Mouse (Mus musculus): Measurements from ENCODE around the gene Tjp2. TPM values are rescaled to one million over a fixed set of nuclear protein-coding genes. Genes with fewer than 3 reads are reported as not detected.

Tjp2 gene
- polyA plus RNA-seq, 2 experiments, result 12.1 to 14.9 TPM

DNA sequence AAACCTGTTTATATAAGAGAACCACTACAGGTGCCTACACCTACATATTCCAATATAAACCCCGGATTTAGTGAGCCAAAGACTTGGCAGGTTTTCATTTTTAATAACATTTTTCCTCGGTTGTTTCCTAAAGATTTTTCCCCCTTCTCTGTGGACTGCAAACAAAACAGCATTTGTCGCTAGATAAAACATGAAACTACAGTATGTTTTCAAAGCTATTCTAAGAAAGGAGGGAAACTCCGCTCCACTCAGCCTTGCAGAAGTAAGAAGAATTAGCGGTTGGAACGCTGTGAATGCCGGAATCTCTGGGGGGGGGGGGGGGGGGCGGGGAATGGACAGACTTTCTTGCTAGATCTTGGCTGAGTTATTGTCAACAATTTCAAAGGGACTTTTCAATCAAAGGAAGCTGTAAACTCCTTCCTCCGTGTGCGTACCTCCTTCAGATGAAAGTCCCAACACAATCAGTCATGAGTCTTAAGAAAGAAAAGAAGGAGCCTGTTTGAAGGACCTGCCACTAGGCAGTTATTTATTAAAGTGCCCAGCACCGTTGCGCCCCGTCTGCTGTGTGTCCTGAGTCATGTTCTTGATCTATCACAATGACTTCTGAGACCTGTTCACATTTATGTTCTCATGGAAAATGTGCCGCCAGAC lies 3.9 kb downstream of the Tjp2 start:
- no peaks in the 10 kb centered on the region for H3K9me3 ChIP-seq (ENCODE audit: control insufficient read depth, low read length)
- no peak for TF ChIP-seq POLR2A (IDR thresholded peaks at IDR 0.05; ENCODE audit: borderline replicate concordance, extremely low read depth, insufficient read depth, insufficient read length)
- 23% methylated on average over 14 of the region's 14 CpGs for WGBS
- H3K4me3 ChIP-seq (replicated peaks; ENCODE audit: low read length), result no peak overlapping the region
- no peak overlapping the region for H3K4me2 ChIP-seq (replicated peaks; ENCODE audit: low read depth, low read length, severe bottlenecking)
- no peak for DNase-seq (ENCODE audit: low spot score)
- no peak for ATAC-seq (ENCODE audit: low FRiP score, low read depth)
- H3K27ac ChIP-seq (replicated peaks; ENCODE audit: low read depth, low read length), result no peak overlapping the region
- H3K27me3 ChIP-seq (ENCODE audit: control insufficient read depth, insufficient read depth, low read length), result peaks cover 22% of the 10 kb centered on the region
- peaks cover 9% of the 10 kb centered on the region for H3K4me1 ChIP-seq (ENCODE audit: control insufficient read depth, insufficient read depth, low read length)
- no peaks in the 10 kb centered on the region for H3K36me3 ChIP-seq (ENCODE audit: control insufficient read depth, insufficient read depth, low read length)
- no peak overlapping the region for H3K9ac ChIP-seq (ENCODE audit: low read depth, low read length, severe bottlenecking)

DNA sequence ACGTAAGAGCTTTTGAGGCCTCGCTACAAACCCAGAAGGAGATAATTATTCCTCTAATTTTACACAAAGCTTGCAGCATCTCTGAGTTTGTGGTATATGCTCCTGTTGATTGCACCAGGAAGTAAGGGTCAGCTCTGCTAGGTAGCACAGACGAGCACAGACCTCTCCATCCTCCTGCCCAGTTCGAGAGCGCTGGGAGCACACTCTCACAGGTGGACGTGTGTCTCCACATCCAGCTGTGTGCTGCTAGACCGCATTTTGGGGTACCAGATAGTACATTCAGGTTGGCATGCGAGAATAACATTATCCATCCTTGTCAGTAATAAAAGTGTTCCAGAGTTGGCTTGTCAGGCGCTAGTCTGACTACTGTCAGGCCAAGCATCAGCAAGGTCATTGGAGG lies 5.8 kb downstream of the Tjp2 start:
- H3K4me2 ChIP-seq (replicated peaks; ENCODE audit: low read depth, low read length, severe bottlenecking), result no peak overlapping the region
- no peaks in the 10 kb centered on the region for H3K36me3 ChIP-seq (ENCODE audit: control insufficient read depth, insufficient read depth, low read length)
- ATAC-seq (ENCODE audit: low FRiP score, low read depth) (no peak), DNase-seq (ENCODE audit: low spot score) (no peak)
- H3K27ac ChIP-seq (replicated peaks; ENCODE audit: low read depth, low read length), result no peak overlapping the region
- WGBS, result 55% methylated on average over 9 of the region's 9 CpGs
- peaks cover 7% of the 10 kb centered on the region for H3K4me1 ChIP-seq (ENCODE audit: control insufficient read depth, insufficient read depth, low read length)
- H3K4me3 ChIP-seq (replicated peaks; ENCODE audit: low read length), result no peak overlapping the region
- peaks cover 9% of the 10 kb centered on the region; the same call in 1 of the 2 replicates for H3K27me3 ChIP-seq (ENCODE audit: control insufficient read depth, insufficient read depth, low read length)
- no peak for TF ChIP-seq POLR2A (IDR thresholded peaks at IDR 0.05; ENCODE audit: borderline replicate concordance, extremely low read depth, insufficient read depth, insufficient read length)
- H3K9me3 ChIP-seq (ENCODE audit: control insufficient read depth, low read length), result no peaks in the 10 kb centered on the region
- no peak overlapping the region for H3K9ac ChIP-seq (ENCODE audit: low read depth, low read length, severe bottlenecking)

DNA sequence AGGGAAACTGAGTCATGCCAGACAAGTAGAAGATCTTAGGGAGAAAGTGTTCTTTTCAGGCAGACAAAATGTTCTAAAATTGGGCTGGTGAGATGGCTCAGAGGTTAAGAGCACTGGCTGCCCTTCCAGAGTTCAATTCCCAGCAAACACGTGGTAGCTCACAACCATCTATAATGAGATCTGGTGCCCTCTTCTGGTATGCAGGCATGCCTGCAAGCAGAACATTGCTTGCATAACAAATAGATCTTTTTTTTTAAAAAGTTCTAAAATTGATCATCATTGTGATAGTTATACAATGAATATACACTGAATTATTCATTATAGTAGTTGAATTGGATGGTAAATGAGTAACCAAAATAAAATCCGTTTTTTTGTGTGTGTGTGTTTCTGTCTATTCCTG lies 6.5 kb downstream of the Tjp2 start:
- no peak overlapping the region for H3K9ac ChIP-seq (ENCODE audit: low read depth, low read length, severe bottlenecking)
- ATAC-seq (ENCODE audit: low FRiP score, low read depth) (no peak), DNase-seq (ENCODE audit: low spot score) (no peak)
- no peaks in the 10 kb centered on the region for H3K36me3 ChIP-seq (ENCODE audit: control insufficient read depth, insufficient read depth, low read length)
- WGBS, result 49% methylated on average over 2 of the region's 2 CpGs
- no peak overlapping the region for H3K27ac ChIP-seq (replicated peaks; ENCODE audit: low read depth, low read length)
- no peak overlapping the region for H3K4me2 ChIP-seq (replicated peaks; ENCODE audit: low read depth, low read length, severe bottlenecking)
- 0 out of 2 replicates have a peak, but pooled peaks cover 2% of the 10 kb centered on the region for H3K27me3 ChIP-seq (ENCODE audit: control insufficient read depth, insufficient read depth, low read length)
- TF ChIP-seq POLR2A (IDR thresholded peaks at IDR 0.05; ENCODE audit: borderline replicate concordance, extremely low read depth, insufficient read depth, insufficient read length), result no peak
- no peak overlapping the region for H3K4me3 ChIP-seq (replicated peaks; ENCODE audit: low read length)
- H3K4me1 ChIP-seq (ENCODE audit: control insufficient read depth, insufficient read depth, low read length), result peaks cover 7% of the 10 kb centered on the region
- no peaks in the 10 kb centered on the region for H3K9me3 ChIP-seq (ENCODE audit: control insufficient read depth, low read length)

DNA sequence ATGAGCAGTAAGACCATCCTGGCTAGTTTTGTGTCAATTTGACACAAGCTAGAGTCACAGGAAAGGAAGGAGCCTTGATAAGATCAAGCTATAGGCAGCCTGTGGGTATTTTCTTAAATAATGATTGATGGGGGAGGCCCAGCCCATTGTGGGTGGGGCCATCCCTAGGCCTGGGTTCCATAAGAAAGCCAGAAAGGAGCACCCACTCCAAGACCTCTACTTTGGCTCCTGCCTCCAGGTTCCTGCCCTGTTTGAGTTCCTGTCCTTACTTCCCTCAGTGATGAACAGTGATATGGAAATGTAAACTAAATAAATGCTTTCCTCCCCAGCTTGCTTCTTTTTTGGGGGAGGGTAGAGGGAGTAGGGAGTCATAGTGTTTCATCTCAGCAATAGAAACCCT lies 7.0 kb downstream of the Tjp2 start:
- Histone ChIP-seq H3K4me2 (replicated peaks; ENCODE audit: low read depth, low read length, severe bottlenecking) (no peak overlapping the region), H3K9ac (ENCODE audit: low read depth, low read length, severe bottlenecking) (no peak overlapping the region), H3K36me3 (ENCODE audit: control insufficient read depth, insufficient read depth, low read length) (no peaks in the 10 kb centered on the region), H3K4me1 (ENCODE audit: control insufficient read depth, insufficient read depth, low read length) (peaks cover 7% of the 10 kb centered on the region), H3K27me3 (ENCODE audit: control insufficient read depth, insufficient read depth, low read length) (no peaks in the 10 kb centered on the region), H3K9me3 (ENCODE audit: control insufficient read depth, low read length) (no peaks in the 10 kb centered on the region), H3K27ac (replicated peaks; ENCODE audit: low read depth, low read length) (no peak overlapping the region), H3K4me3 (replicated peaks; ENCODE audit: low read length) (no peak overlapping the region)
- TF ChIP-seq POLR2A (IDR thresholded peaks at IDR 0.05; ENCODE audit: borderline replicate concordance, extremely low read depth, insufficient read depth, insufficient read length), result no peak
- DNase-seq (ENCODE audit: low spot score) (no peak), ATAC-seq (ENCODE audit: low FRiP score, low read depth) (no peak)

DNA sequence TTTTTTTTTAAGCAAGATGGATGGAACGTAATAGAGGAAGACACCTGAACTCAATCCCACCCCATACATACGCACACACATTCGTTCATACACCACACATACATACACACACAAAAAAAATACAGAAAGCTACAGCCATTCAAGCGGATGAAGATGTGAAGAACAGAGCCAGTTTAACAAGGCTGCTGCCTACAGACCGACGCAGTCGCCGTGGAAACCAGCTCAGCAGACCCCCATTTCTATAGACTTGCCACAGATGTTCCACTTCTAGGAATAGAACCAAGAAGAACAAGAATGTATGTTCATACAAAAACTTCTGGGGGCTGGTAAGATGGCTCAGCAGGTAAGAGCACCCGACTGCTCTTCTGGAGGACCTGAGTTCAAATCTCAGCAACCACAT lies 8.1 kb downstream of the Tjp2 start:
- no peak for DNase-seq (ENCODE audit: low spot score)
- peaks cover 7% of the 10 kb centered on the region for H3K4me1 ChIP-seq (ENCODE audit: control insufficient read depth, insufficient read depth, low read length)
- no peak overlapping the region for H3K4me3 ChIP-seq (replicated peaks; ENCODE audit: low read length)
- no peak for ATAC-seq (ENCODE audit: low FRiP score, low read depth)
- H3K4me2 ChIP-seq (replicated peaks; ENCODE audit: low read depth, low read length, severe bottlenecking), result no peak overlapping the region
- no peaks in the 10 kb centered on the region for H3K9me3 ChIP-seq (ENCODE audit: control insufficient read depth, low read length)
- H3K27ac ChIP-seq (replicated peaks; ENCODE audit: low read depth, low read length), result no peak overlapping the region
- no peaks in the 10 kb centered on the region for H3K27me3 ChIP-seq (ENCODE audit: control insufficient read depth, insufficient read depth, low read length)
- no peak for TF ChIP-seq POLR2A (IDR thresholded peaks at IDR 0.05; ENCODE audit: borderline replicate concordance, extremely low read depth, insufficient read depth, insufficient read length)
- 76% methylated on average over 9 of the region's 9 CpGs for WGBS
- no peak overlapping the region for H3K9ac ChIP-seq (ENCODE audit: low read depth, low read length, severe bottlenecking)
- no peaks in the 10 kb centered on the region for H3K36me3 ChIP-seq (ENCODE audit: control insufficient read depth, insufficient read depth, low read length)

All from limb, embryonic 14.5 days (tissue).